Mouse (Mus musculus): ENCODE results near the gene Gpr87. TPM values are rescaled to one million over a fixed set of nuclear protein-coding genes. Genes with fewer than 3 reads are reported as not detected.

Gene Gpr87
- total and polyA plus RNA-seq, 3 experiments, result not detected

DNA sequence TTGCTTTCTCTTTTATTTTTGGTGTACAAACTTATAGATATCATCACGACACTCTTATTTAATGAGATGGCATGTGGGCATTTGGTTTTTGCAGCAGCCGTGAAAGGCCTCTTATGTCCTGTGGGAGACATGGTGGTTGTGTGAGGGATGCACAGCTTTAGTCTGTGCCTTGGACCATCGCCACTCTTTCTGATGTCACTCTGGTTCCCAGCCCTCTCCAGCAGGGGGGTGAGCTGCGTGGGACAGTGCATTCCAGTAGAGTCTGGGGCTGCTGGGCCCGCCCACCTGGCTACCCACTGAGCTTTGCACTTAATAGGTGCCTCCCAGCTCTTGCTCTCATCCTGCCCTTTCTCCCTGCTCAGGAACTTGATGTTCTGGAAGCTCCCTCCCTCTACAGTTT lies 13.8 kb downstream of the Gpr87 start:
- Histone ChIP-seq H3K27me3 (replicated peaks) (no peaks in the 10 kb centered on the region), H3K4me2 (ENCODE audit: insufficient read depth, low read depth, poor library complexity, severe bottlenecking) (no peak overlapping the region), H3K36me3 (replicated peaks in 1 of 2; ENCODE audit: control insufficient read depth in 1 of 2, insufficient read depth in 1 of 2, low read length in 1 of 2) (no peaks in the 10 kb centered on the region), H3K4me3 (replicated peaks in 1 of 3; ENCODE audit: low read depth in 2 of 3, low read length in 2 of 3, poor library complexity in 1 of 3) (no peak overlapping the region), H3K9me3 (replicated peaks; ENCODE audit: low read length) (no peaks in the 10 kb centered on the region), H3K79me2 (replicated peaks; ENCODE audit: control insufficient read depth, extremely low read depth, insufficient read depth, poor library complexity, severe bottlenecking) (no peaks in the 10 kb centered on the region), H3K9ac (ENCODE audit: insufficient read depth, low read depth) (no peak overlapping the region), H3K4me1 (ENCODE audit: control insufficient read depth in 1 of 2, insufficient read depth in 2 of 2) (peaks cover 0 to 6% of the 10 kb centered on the region in 2 experiments; a peak in 1 of 4 replicates), H3K27ac (ENCODE audit: insufficient read depth, low read depth) (no peak overlapping the region)
- no peak for DNase-seq (ENCODE audit: extremely low read depth)
- in situ Hi-C loops (cut with MboI; ENCODE audit: low pct_ligation_motif_present, low pct_unique_long_range_greater_than_20kb, low sequenced_read_pairs), result loop anchor here (10.0 kb wide), 1 partner anchor 144 kb away; no protein-coding TSS in a partner anchor
- TF ChIP-seq POLR2AphosphoS2 (IDR thresholded peaks at IDR 0.05; ENCODE audit: low read depth, low read length) (no peak), ZC3H11A (IDR thresholded peaks at IDR 0.05; ENCODE audit: low read depth, low read length) (no peak), E2F4 (IDR thresholded peaks at IDR 0.05; ENCODE audit: insufficient replicate concordance, low read depth, low read length) (no peak), JUN (IDR thresholded peaks at IDR 0.05; ENCODE audit: insufficient read depth, low read depth, low read length) (no peak), NELFE (IDR thresholded peaks at IDR 0.05; ENCODE audit: low read depth, low read length) (no peak), IRF4 (IDR thresholded peaks at IDR 0.05; ENCODE audit: low read depth, low read length) (no peak), USF1 (IDR thresholded peaks at IDR 0.05; ENCODE audit: low read depth, low read length) (no peak), MAZ (IDR thresholded peaks at IDR 0.05; ENCODE audit: low read depth, low read length) (no peak), MAFK (IDR thresholded peaks at IDR 0.05; ENCODE audit: insufficient replicate concordance, low read length) (no peak), PAX5 (IDR thresholded peaks at IDR 0.05; ENCODE audit: low read length) (no peak)
- dilution Hi-C loops (cut with MboI; ENCODE audit: extremely low pct_ligation_motif_present, extremely low pct_unique_long_range_greater_than_20kb, low sequenced_read_pairs), result no loop called here

DNA sequence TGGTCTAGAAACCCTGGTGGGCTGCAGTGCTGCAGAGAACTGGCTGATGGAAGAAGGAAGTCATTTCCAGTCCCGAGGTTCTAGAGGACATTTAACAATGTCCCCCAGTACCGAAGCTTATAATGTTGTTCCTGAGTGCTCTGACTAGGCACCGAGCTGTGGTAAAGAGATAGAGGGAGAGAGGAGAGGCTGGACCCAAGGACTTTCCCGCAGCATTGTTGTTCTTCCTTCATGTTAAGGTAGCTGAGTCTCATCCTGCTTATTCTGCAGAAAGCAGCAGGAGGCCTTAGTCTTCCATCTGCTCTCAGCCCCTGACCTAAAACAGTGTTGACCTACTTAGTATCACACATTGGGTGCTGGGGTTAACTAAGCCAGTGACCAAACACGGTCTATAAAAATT lies 18.0 kb downstream of the Gpr87 start:
- Histone ChIP-seq H3K4me1 (ENCODE audit: control insufficient read depth in 1 of 2, insufficient read depth in 2 of 2) (peaks cover 0 to 17% of the 10 kb centered on the region in 2 experiments; a peak in 2 of 4 replicates), H3K27ac (ENCODE audit: insufficient read depth, low read depth) (no peak overlapping the region), H3K9ac (ENCODE audit: insufficient read depth, low read depth) (no peak overlapping the region), H3K4me2 (ENCODE audit: insufficient read depth, low read depth, poor library complexity, severe bottlenecking) (no peak overlapping the region), H3K79me2 (replicated peaks; ENCODE audit: control insufficient read depth, extremely low read depth, insufficient read depth, poor library complexity, severe bottlenecking) (no peaks in the 10 kb centered on the region), H3K36me3 (replicated peaks in 1 of 2; ENCODE audit: control insufficient read depth in 1 of 2, insufficient read depth in 1 of 2, low read length in 1 of 2) (no peaks in the 10 kb centered on the region), H3K27me3 (replicated peaks) (no peaks in the 10 kb centered on the region), H3K4me3 (replicated peaks in 1 of 3; ENCODE audit: low read depth in 2 of 3, low read length in 2 of 3, poor library complexity in 1 of 3) (no peak overlapping the region), H3K9me3 (replicated peaks; ENCODE audit: low read length) (no peaks in the 10 kb centered on the region)
- DNase-seq (ENCODE audit: extremely low read depth), result no peak
- no peak for TF ChIP-seq ETS1 (conservative IDR thresholded peaks at IDR 0.05; ENCODE audit: low read depth, low read length)
- no peak for TF ChIP-seq JUND (conservative IDR thresholded peaks at IDR 0.05; ENCODE audit: low read depth, low read length)
- no peak for TF ChIP-seq CHD2 (IDR thresholded peaks at IDR 0.05; ENCODE audit: low read length)
- TF ChIP-seq MEF2A (IDR thresholded peaks at IDR 0.05; ENCODE audit: borderline replicate concordance, low read depth, low read length), result no peak
- no peak for TF ChIP-seq ZMIZ1 (IDR thresholded peaks at IDR 0.05; ENCODE audit: low read depth, low read length)
- TF ChIP-seq ZC3H11A (IDR thresholded peaks at IDR 0.05; ENCODE audit: low read depth, low read length), result no peak
- no peak for TF ChIP-seq RCOR1 (conservative IDR thresholded peaks at IDR 0.05; ENCODE audit: low read depth, low read length)
- TF ChIP-seq ZNF384 (IDR thresholded peaks at IDR 0.05; ENCODE audit: low read depth, low read length), result no peak
- TF ChIP-seq HCFC1 (IDR thresholded peaks at IDR 0.05; ENCODE audit: low read depth, low read length), result no peak
- in situ Hi-C loops (cut with MboI; ENCODE audit: low pct_ligation_motif_present, low pct_unique_long_range_greater_than_20kb, low sequenced_read_pairs) (no loop called here), dilution Hi-C loops (cut with MboI; ENCODE audit: extremely low pct_ligation_motif_present, extremely low pct_unique_long_range_greater_than_20kb, low sequenced_read_pairs) (no loop called here)

All from CH12.LX (cell line).